Mouse (Mus musculus): ENCODE results near the gene Erbb2.

The Erbb2 gene

DNA sequence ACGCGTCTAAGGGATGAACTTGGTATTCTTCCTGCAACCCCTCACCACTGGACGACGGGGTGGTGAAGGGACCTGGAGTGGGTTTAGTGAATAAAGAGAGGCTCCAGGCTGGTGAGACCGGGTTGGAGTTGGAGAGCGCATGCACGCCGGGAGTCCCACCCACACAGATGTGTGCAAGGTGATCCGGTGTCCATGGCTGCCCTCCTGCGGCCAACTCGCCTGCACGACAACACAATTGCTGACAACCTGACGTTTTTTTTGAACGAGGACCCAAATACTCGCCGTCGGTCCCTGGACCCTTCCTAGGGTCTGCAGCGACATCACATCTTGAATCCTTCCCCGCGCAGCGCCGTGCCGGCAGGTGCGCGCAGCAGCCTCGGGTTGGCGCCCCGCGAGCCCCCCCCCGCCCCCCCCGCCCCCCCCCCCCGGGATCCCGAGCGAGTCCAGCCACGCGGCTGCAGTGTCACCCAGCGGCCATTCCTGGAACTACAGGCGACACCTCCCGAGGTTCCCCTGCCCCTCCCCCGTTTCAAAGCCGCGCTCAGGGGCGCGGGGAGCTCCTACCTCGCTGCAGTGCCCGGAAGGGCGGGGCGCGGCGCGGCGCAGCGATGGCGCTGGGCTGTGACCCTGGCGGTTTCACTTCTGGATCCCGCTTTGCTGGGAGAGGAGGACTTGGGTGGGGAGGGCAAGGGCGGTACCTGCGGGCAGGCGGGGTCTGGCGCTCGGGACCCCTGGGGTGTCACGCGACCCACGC is 45.3 kb downstream of the Erbb2 start:
- DNase-seq (ENCODE audit: low read depth) = peak; percentile 97

DNA sequence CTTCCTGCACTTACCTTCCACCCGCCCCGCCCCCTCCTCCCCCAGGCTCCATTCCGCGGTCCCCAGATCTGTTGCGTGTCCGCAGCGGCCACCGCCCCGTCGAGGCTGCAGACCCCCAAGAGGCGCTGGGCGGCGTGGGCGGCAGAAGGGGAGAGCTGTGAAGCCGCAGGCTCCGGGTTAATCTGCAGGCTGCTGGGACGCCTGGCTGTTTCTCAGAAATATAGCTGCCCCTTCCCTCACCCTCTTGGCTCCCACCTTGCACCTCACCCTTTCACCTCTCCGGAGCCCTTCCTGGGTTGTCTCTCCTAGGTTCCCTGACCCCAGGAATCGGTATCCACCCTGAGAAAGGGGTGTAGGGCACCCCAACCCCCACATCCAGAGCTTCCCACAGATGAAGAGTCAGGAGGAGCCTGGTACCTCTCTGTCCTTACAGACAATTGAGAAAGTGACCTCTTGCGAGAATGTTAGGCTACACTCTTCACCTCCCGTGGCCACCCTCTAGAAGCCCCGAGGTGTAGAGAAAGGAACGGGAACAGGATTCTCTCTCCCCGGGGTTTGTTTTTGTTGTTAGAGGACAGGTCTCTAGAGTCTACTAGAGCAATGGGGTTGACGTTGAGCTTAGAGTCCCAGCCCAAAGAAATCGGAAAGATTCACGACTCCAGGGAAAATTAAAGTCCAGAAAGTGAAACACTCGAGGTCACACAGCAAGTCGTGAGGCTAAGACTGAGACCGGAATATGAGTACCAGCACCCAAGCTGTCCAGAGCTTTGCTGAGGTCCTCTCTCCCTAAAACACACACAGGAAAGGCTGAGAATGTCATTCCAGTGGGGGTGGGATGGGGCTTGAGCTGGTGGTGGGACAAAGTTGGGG is 46.1 kb downstream of the Erbb2 start:
- DNase-seq (ENCODE audit: low read depth) = peak; percentile 74

DNA sequence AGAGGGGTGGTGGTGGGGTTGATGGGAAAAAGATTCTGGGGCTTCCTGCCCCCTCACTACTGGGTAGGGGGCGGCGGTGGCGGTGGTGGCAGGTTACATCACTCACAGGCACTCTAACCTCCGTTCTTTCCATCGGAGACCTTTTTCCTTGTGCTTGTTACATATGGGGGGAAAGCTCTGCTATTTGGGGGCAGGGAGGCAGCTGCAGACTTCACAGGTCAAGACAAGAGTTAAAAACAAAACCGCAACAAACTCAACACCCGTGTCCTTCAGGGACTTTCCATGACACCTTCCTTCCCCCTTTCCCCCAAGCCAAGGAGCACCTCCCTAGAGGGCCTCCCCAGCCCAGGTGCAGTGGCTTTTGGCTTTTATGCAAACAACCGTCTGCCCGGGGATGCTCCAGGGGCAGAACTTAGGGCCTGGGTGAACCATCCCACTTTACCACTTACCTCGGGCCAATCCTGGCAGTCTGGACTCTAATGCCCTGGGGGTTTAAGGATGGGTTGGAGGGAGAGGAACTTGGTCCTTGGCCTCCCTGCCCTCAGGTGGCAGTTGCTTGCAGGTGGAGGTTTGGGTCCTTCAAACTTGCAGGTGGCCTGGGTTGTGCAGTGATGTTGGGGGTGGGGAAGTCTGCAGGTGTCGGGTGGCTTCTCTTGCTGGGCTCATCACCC is 46.9 kb downstream of the Erbb2 start:
- DNase-seq (ENCODE audit: low read depth) = peak; percentile 82

DNA sequence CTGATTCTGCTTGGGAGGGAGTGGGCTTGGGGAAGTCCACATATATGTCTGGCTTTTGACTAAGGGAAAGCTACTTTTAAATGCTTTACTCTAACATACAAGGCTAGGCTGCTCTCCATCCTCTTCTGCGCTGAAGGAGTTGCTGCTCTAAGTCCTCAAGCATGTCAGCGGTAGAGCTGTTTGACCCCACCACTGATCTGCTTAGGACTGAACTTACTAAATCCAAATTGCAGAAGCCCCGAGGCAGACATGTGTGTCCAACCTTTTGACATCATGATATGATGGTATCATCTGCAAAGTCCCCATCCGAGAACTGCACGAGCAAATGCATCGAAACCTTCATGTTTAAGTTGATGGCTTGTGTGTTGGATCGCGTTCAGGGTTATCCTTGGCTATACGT is 47.6 kb downstream of the Erbb2 start:
- DNase-seq (ENCODE audit: low read depth) = no peak

DNA sequence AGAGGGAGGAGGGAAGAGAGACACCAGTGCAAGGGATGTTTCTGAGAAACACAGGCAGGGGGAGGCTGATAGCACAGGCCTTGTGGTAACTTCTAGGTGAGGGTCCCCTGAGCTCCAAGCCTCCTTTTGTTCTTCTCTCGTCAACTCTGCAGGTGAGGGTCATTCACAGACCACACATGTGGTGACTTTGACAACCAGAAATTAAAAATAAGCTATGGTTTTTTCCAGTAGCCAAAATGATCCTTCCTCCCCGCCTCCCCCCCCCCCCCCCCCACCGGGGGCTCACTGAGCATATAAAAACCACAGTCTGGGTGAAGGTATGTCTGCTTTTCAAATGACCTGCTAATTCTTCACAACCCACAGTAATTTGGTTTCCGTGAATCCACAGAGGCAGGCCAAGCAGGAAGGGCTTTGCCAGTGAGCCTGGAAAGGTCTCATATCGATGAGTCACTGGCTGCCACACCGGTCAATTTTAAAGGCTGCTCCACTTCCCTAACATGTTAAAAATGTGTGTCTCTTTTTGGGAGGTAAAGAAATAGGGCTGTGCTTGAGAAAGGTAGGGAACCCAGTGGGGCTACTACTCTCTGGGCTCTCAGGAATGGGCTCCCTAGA is 48.9 kb downstream of the Erbb2 start:
- peak; percentile 59 for DNase-seq (ENCODE audit: low read depth)

DNA sequence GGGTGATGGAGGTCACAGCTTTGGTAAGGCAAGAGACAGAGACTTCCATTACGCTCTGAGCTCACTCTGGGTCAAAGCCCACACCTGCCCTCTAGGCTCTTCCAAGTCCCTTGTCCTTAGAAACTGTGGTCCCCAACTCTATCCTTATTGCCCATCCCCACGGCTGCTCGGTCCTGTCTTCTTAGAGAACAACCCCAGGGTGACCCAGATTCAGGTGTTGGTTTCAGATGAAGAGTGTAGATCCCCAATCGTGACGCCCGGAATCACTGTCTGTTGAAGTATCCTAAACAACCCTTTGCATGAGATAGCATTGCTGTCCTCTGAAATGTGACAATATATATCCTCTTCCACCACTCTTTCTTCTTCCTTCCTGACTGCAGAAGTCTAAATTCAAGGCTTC is 50.0 kb downstream of the Erbb2 start:
- peak; percentile 40 for DNase-seq (ENCODE audit: low read depth)

DNA sequence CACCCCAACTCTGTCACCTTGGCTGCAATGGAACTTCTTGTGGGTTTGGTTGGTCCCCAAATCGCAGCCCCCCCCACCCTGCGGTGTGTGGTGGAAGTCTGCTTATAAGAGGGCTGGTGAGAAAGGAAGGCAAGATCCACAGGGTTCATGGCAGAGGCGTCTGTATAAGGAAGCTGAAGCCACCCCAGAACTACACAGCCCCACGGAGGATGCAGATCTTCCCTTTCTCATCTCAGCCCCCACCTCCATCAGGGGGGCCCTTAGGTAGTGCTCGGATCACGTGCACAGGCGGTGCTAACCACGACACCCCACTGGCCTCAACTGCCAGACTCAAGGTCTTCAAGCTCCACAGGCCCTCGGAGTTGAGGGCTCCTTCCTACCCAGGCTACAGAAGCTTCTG is 51.6 kb downstream of the Erbb2 start:
- peak; percentile 79 for DNase-seq (ENCODE audit: low read depth)

DNA sequence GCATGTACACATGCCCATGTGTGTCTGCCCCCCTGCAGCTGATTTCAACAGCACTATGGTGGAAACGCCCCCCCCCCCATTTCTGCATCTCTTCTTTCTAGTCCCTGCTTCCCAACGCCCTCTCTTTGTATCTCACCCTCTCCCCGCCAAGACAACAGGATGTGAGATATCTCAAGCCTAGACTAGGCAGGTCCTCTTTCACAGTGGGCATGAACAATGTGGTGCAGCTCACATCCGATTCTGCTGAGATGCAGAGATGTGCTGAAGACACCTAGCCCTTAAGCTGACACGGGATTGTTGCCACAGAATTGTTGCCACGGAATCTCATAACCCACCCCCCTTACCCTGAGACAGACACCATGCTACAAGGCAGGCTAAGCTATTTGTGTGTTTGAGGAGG is 52.2 kb downstream of the Erbb2 start:
- peak; percentile 83 for DNase-seq (ENCODE audit: low read depth)

DNA sequence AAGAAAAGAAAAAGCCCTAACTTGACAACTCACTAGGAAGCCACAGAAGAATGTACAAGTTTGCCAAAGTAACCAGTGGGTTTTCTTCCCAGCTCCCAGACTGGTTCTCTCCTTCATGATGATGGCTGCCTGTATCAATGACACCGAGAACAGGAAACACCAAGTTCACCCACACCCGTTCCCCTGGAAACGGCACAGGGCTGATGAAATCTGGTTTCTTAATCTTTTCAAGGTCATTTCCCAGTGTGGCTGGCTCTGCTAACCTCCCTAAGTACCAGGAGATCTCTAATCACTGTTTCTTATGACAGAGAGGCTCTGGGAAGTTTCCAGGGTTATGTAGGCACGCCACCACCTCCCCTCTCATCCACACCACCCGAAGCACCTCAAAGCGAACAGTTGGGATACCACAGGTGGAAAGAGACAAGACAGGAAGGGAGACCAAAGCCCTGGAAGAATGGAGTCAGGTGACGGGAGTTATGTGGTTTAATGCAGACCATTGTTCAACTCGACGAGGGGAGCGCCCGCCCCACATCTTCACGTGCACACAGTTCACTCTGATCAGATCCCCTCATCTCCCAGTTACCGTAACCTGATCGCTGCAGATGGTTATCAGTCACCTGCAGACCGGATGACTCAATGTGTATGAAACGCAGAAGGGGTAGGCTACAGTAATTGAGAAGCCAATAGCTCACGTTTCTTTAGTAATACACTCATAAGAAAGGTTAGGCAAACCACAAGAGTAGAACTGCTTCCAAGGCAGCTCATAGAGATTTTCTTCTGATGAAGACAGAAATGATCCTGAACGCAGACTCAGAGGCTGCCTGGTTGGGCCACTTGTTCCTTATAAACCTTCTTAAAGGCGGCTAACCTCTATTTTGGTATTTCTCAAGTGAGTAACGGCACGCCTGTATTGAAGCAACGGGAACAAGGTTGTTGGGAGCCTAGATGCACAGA is 57.8 kb downstream of the Erbb2 start:
- peak; percentile 92 for DNase-seq (ENCODE audit: low read depth)

DNA sequence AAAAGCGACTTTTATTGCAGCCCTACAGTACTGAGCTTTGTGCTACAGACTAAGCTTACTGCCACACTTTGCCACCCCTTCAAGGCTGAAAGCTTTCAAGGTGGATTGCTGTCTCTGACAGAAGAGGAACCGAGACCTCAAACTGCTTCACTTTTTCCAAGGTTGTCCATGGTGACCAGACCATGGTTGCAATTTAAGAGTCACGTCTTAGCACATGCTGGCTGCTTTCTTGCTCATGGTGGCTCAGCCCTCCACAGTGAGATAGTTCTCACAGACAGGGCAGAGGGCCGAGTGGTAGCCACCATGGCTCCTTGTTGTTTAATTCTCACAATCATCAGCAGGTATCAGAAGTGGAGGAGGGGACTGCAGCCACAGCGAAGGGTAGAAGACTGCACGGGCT is 58.5 kb downstream of the Erbb2 start:
- DNase-seq (ENCODE audit: low read depth) = no peak

DNA sequence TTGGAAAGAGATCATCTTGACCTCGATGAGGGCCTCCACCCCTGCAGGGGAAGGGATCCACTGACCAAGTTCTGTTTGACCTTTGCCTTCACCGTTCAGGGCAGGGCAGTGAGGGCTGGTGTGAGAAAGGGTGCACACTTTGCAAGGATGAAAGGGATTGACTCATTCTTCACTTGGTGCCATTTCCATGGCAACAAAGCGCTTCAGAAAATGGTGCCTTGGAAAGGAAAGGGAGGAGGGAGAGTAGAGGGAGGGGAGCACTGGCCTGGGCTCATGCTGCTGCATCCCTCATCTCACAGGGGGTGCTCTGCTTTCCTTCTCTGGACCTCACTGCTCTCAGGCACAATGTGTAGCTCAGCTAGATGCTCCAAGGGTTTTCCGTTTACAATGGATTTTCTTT is 60.4 kb downstream of the Erbb2 start:
- peak; percentile 63 for DNase-seq (ENCODE audit: low read depth)

DNA sequence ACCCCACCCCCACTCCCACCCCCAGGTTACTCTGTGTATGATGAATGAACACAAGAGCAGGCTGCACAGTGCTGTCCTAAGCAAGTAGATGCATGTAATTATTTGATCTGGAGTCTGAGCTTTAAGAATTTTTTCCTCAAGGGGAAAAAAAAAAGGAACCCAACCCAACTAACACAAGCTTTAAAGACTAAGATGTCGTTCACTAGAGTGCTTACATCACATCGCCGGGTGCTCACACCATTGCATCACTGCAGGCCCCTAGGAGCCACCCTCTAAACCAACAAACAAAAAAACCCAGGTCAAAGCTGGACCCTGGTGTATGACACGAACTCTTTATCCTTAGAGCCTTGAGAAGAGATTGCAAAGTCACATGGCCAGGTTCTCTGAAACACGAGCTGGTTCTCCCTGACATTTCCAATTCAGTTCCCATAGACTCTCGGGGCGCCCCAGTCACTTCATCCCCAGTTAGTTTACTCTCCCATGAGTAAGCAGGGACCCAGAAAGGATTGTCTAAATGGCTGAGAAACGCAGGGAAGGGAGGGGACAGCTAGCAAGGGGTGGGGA is 61.7 kb downstream of the Erbb2 start:
- DNase-seq (ENCODE audit: low read depth) = peak; percentile 58

DNA sequence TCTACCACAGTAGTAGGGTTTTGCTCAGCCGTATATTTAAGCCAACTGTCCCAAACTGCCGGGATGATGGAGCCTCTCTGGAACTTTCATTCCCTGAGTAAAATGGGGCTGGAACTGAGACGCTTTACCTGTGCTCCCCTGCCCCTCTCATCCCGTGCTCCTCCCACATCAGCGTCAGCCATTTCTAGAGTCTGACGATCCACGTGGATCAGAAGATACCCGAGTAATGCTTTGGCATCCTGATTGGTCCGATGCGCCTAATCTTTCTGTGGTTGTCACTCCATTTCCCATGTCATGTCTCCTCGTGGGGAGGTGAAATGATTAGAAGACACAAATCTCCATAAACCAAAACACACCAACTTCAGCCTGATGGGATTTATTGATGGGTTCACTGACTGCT is 62.7 kb downstream of the Erbb2 start:
- peak; percentile 68 for DNase-seq (ENCODE audit: low read depth)

DNA sequence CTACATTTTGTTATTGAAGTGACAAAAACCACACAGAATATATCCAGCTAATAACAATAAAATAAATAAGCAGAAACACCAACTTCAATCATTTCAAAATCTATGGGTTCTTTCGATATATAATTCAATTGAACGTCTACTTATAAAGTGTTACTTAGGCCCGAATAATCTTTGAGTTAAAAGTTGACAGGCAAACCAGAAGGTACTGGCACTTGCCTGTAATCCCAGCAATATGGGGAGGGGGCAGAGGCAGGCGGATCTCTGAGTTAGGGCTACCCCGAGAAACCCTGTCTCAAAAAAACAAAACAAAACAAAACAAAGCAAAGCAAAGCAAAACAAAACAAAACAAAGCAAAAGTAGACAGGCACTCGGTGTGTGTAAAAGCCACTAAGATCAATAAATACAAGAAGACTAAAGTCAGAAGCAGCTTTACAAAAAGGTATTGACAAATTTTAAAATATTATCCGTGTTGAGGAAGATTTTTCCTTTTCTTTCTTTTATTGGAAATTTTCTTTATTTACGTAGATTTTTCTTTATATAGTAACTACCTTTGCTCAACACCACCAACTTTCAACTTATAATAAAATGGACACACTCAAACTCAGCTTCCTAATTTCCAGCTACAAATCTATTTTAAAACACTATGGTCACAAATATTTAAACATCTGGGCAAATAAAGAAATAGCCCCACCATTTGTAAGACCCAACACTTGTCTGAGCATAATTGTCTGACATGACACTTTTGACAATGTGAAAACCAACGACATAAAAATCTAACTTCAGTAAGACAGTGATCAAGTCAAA is 63.6 kb downstream of the Erbb2 start:
- peak; percentile 57 for DNase-seq (ENCODE audit: low read depth)

DNA sequence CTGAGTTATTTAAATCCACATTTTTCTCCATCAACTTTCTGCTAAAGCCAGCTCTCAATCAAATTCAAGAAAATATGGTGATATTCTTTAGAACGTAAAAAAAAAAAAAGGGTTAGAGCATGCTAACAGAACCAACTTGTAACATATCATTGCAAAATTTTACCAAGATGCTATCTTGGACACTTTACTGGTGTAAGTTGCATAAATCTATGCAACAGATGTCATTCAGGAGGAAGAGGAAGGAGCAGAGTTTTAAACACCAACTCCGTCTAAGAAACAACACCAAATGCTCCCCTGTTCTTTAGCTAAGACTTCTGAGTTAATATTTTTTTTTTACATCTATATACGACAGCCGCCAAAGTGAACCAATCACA is 64.2 kb downstream of the Erbb2 start:
- no peak for DNase-seq (ENCODE audit: low read depth)

DNA sequence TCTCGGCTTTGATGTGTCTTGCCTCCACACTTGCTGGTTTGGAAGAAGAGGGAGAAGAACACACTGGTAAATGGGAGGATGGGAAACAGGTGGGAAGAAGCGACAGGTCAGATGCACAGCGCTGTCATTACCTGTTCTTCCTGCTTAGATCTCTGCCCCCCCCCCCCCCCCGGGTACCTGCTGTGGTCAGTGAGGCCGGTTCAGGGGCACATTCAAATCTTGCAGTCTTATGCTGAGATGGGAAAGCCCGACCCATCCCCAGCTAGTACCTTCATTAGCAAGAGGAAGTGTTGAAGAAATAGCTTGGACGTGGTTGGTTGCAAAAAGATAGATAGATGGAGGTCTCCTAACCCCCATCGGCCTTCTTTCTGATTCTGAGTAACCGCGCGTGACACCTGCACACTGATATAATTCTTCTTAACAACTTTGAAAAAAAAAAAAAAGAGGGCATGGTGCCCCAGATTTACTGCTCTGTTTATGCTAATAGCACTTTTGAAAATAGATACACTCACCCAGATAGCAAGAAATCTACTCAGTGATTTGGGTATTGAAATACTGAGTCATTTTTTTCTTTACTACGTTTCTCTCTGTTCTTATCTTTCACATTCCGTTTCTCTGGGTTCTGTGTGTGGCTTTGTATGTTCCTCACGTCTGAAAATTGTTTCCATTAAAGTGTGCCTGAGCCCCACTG is 64.9 kb downstream of the Erbb2 start:
- peak; percentile 86 for DNase-seq (ENCODE audit: low read depth)

DNA sequence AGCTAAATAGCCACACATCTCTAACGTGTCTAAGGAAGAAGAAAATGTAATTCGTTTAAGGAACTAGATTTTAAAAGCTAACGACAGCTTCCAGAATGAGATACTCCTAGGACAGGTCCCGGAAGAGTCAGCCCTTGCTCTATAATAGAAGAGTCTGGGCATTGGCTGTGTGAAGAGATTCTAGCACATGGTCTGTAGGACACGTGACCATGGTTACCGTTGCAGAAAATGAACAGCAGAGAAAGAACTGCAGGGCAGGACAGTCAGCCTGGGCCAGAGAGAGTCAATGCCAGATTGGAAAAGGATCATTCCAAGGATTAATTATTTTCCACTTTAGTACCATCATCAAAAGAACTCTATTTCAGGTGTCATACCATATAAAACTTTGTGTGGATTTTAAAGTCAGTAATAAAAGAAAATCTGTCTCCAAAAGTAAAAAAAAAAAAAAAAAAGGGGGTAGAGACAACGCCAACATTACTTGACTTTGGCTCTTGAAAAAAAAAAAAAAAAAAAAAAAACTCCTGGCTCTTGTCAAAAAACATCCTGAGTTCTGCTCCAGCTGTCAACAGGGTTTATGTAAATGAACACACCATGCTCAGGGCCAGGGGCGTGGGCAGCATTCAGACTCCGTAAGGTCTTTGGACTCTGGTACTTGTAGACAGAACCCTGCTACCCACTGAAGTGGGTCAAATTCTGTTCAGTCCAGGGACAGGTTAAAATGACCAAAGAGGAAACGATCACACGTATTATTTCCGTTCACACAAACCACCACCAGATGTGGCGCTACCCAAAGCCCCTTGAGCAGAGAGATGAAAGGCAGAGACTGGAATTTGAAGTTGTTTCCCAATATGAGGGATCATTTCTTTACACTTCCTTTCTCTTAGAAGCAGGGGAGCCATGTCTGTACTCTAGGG is 67.0 kb downstream of the Erbb2 start:
- DNase-seq (ENCODE audit: low read depth) = peak; percentile 83

DNA sequence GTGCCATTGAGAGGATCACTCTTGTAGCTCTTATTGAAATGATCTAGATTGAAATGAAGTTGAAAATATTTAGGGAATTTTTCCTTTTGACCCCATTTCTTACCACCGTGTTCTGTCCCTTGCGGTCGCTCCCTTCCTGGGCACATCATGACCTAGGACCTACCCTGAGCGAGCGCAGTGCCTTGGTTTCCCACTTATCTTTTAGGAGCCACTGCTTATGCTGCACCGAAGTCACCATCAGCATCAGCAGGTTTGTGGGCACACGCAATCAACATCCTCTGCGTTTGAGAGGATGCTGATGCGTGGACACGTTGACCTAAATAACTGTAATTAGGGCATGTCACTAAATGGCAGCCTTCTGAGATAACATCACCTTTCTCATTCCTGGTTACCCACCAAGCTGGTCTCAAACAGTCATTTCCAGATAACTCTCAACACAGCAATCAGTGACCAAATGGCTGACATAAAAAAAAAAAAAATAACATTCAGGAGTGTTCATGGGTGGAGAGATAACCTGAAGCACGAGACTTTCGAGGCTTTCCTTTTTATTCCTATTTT is 67.7 kb downstream of the Erbb2 start:
- DNase-seq (ENCODE audit: low read depth) = peak; percentile 76

All from induced T-regulatory cell, adult 2 months (primary cell).